Mouse (Mus musculus): Measurements from ENCODE around the gene Acoxl.
A peak's percentile ranks its signal among the peaks of the same experiment; 100 is the strongest.

The Acoxl gene

GRCm38 (mm10) chr2:127897718-127898117 lies 59.0 kb downstream of the Acoxl start:
- peak; percentile 71 for DNase-seq

DNA sequence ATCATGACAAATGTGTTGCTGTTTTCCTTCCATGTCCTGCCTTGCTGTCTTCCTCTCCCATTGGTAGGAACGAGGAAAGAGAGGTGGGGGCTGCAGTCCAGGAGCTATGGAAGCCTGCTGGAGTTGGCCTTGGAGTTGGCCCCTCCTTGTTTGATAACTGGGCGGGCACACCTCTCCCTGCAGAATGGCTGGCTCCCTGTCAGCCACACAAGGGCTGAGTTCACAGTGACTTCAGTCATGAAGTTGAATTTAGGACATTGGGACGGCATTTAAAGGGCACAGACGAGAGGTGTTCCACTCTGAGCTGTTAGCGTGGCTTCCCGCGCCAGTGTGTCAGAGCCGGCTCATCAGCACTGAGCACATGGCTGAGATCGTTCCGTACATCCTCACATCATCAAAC lies 66.2 kb downstream of the Acoxl start:
- no peak for DNase-seq

DNA sequence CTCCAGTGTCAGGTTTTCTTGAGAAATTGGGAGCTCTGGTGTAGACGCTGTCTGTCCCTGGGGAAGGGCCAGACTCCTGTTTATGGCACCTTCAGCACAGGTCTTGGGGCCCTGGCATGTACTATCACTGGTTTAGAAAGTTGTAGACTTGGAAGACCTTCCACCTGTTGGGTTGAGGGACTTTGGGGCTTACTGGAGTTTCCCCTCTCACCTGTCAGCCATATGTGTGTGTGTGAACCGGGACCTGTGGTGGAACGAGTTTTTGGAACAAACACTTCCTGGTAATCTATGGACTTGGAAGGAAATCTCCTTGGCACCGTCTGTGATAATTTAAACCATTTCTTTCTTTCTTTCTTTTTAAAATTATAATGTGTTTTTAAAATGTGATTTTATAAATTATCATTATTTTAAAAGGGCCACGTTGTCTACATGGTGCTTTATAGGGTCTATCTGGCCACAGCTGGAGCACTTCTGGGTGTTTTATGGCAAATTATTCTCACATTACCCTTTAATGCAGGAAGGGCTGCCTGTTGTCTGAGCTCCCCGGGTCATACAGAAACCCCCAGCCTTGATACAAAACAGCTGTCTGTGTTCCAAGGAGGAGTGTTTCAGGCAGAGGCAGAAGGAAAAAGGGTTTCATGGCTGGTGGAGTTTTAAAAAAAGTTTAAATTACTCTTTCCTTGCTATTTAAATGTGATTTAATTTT lies 68.5 kb downstream of the Acoxl start:
- no peak for DNase-seq

GRCm38 (mm10) chr2:127907679-127908042 lies 69.0 kb downstream of the Acoxl start:
- DNase-seq = no peak

DNA sequence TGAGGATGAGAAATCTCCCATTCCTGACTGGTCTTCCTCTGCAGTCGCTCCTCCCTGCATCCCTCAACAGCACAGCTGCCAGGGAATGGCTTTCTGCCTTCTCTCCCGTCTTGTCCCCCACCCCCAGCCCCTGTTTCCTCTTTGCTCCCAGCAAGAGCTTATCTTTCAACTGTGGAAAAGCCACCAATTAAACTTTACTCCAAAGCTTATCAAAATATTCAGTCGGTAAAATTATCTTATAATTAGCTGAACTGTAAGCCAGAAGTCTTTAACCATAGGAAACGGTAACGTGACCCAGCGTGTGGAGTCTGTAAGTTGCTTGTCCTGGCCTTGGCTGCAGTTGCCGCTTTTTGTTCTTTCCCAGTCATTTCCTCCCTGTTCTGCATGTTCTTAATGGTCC lies 70.2 kb downstream of the Acoxl start:
- DNase-seq = no peak

- peak; percentile 70 for DNase-seq
These were observed 71.1 kb downstream of the Acoxl start for GRCm38 (mm10) chr2:127909790-127910189.

DNA sequence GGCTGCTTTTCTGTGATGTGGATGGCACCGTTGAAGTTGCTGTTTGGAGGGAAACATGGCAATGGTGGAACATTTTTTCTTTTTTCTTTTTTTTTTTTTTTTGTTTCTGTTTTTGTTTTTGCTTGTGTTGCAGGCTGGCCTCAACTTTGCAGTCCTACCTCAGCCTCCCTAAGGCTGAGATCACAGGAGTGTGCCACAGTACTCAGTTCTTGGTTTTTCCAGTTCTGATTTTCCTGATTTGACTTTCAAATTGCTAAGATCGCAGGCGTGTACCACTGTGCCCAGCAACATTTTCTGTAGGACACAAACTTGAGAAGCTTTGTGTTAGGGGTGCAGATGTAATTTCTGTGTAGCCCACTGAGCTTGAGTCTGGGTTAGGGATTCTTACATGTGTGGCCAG lies 72.9 kb downstream of the Acoxl start:
- no peak for DNase-seq

GRCm38 (mm10) chr2:127914047-127914446 lies 75.4 kb downstream of the Acoxl start:
- DNase-seq = no peak

DNA sequence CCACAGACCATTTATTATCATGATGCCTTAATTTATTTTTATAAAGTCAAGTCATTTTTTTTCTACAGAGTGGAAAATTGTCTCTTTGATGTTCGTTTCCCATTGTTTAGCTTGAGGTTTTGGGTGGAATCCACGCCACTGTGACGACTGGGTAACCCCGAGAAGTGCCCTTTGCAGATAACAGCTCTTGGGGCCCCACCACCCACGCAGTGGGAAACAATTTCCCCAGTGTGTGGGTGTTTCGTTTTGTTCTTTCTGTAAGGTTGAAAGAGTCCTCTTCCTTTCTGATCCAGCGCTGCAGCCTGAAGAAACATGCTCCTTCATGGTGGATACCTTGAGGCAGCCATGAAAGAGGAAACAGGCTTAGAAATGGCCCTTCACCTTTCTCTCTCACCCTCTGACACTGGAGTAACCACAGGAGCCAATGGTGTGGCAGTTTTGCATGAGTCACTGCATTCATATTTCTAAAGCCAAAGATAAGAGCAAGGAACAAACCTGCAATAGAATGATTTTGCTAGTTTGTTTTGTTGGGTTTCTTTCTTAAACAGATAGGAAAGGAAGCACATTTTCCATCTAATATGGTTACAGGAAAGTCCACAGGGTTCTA lies 78.2 kb downstream of the Acoxl start:
- DNase-seq = peak; percentile 53

- no peak for DNase-seq
These were observed 81.1 kb downstream of the Acoxl start for GRCm38 (mm10) chr2:127919740-127920139.

DNA sequence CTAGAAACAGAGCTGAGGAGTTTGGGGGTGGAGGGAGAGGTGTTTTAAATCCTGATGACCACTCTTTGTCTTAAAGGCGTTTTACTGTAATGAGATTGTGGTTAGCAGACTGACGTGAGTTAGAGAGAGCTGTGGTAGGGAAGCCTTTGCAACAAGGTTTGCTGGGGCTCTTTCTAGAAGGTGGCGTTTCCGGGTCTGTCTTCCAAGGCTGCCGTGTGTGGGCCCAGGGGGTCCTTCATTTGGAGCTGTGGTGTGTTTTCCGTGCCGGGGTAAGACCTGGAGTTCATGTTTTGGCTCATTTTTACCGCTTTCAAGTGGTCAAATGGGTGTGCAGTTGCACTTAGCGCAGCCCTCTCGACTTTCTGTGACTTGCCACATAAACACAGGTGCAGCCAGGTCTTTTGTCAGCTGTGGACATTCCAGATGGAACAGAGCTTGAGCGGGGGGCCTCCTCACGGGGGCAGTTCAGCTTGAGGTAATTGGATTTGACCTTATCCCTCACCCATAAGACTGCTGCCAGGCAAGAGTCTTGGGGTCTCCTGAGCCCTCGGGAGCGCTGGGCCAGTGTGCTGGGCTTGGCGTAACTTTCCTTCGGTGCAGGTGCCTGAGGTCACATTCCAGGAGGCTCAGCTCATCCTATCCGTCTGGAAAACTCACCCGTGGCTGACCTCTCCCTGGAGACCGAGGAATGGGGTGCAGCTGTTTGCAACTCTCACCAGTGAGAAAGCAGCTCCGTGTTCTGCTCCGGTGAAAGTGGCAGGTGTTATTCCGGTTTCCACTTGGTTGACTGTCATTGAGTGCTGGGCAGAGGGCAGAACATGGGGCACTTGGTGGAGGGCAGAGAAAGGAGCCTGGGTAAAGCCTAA lies 83.6 kb downstream of the Acoxl start:
- DNase-seq = no peak

DNA sequence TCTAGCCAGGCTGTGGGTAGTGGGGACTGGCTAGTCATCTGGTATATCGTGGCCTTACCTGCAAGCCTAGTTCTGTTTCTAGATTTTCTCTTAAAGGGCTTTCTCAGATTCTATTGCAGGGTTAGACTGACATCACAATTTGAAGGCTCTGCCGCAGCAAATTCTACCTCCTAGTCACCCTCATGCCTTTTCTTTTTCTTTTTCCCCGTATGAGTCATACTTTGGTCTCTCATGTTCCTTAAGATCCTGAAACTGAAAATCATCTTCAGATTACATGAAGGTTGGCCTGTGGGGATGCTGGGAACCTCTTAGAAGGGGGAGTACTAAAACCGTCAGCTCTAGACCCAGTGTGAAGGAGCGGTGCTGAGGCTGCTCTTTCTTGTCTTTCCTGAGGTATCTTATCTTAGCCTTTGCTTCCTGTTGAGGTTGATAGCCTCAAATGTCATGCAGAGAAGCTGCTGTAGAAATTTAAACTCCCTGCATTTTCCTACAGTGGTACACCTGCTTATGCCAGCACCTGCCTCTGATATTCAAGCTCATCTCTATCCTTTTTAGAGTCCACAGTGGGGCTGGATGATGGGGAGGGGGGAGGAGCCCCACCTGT lies 84.5 kb downstream of the Acoxl start:
- DNase-seq = no peak

- DNase-seq = no peak
These were observed 88.1 kb downstream of the Acoxl start for GRCm38 (mm10) chr2:127926679-127927324.

GRCm38 (mm10) chr2:127927452-127928273 lies 89.0 kb downstream of the Acoxl start:
- DNase-seq = peak; percentile 57

DNA sequence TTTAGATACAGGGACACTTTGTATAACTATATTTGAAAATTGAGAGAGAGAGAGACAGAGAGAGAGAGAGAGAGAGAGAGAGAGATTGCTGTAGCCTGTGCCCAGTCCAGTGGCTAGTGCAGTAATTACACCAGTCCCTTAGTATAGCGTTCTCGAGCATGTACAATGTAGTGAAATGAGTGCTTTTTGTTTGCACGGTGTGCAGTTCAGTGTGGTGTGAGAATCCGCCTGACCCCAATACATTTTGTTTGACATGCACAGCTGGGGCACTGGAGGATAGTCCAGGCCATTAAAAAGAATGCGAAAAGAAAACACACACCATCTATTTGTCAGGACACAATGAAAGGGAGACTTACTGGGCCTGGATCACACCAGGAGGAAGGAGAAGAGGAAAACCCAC lies 89.6 kb downstream of the Acoxl start:
- no peak for DNase-seq

DNA sequence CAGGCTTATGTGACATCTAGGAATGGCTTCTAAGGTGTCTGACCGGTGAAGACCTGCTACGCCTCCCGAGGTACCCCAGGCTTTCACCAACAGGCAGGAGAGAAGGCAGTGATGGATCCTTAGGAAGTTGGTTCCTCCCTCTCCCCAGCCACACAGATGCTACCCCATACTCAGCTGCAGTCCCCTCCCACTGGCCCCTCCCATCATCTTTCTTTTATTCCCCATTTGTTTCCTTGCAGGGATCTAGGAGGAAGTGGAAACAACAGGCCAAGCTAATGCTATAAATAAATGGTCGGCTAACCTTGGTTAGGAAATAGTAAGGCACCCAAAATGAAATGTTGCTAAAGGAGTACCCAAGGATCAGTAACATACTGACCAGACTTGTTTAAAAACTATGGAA lies 90.2 kb downstream of the Acoxl start:
- DNase-seq = no peak

- DNase-seq = no peak
These were observed 91.5 kb downstream of the Acoxl start for GRCm38 (mm10) chr2:127929939-127930715.

DNA sequence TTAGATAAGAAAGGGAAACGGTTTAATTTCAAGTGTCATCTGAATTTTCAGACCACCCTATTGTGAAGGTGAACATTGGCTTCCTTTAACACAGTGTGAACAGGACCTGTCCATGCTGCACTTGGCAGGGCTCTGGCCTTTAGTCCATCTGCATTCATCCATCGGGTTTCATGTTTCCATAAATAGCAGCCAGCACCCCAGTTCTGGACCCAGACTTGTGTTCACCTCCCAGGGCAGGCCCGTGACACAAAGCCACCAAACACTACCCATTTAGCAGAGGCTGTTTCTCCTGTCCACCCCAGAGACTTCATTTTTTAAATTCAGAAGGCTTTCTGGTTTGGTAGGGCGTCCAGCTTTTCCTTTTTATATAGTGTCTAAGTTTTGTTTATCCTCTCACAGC lies 92.9 kb downstream of the Acoxl start:
- DNase-seq = peak; percentile 67

- peak; percentile 55 for DNase-seq
These were observed 94.9 kb downstream of the Acoxl start for GRCm38 (mm10) chr2:127933531-127933931.

DNA sequence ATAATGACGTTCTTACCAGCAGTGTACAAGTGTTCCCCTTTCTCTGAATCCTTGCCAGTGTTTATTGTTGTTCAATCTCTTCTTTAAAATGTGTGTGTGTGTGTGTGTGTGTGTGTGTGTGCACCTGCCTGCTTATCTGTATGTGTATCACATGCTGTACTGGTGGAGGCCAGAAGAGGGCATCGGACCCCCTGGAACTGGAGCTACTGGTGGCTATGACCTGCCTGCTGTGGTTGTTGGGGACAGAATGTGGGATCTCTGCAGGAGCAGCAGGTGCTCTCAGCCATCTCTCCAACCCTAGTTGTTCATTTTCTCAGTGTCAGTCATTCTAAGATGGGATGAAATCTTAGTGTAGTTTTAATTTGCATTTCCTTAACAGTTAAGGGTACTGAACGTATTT lies 98.4 kb downstream of the Acoxl start:
- DNase-seq = peak; percentile 57

GRCm38 (mm10) chr2:127939206-127939605 lies 100.5 kb downstream of the Acoxl start:
- DNase-seq = peak; percentile 80

Data from heart, adult 11 months (tissue).